Mouse (Mus musculus) kidney, adult 2 months (tissue): Measurements from ENCODE around the gene Selenbp1.

Experiments used
- CTCF ChIP-seq: fragments of 200-500 bp; conservative IDR thresholded peaks from 2 replicates; pipeline ENCODE4 v1.5.1; 2011; ENCODE audit warnings: low read depth, mild to moderate bottlenecking, control low read depth, low read length, moderate library complexity, mixed read lengths; ENCODE audit not compliant: insufficient read depth, insufficient read length
- POLR2A ChIP-seq: fragments of 200-500 bp; IDR thresholded peaks from one replicate; pipeline ENCODE4 v1.6.1; 2011; ENCODE audit warnings: low read depth, low read length, control low read depth

GRCm38 (mm10) chr3:94953384-94953763 lies 20.5 kb downstream of the Selenbp1 start:
- no peak for TF ChIP-seq CTCF
- no peak for TF ChIP-seq POLR2A
